Mouse (Mus musculus) embryonic facial prominence, embryonic 11.5 days (tissue): Measurements from ENCODE around the gene Plekhb2. TPM values are rescaled to one million over a fixed set of nuclear protein-coding genes. Genes with fewer than 3 reads are reported as not detected.

ENCODE experiments used
- ATAC-seq: fragments of 200-750 bp; cut with Nextera tagmentation; replicated peaks from 2 replicates; pipeline ENCODE4 v1.8.0; 2017; ENCODE audit warnings: low read depth; ENCODE audit not compliant: insufficient number of reproducible peaks, low FRiP score, low TSS enrichment
- DNase-seq: peaks from one replicate; pipeline ENCODE4 v3.0.0-alpha.2; 2015; ENCODE audit warnings: low spot score
- H3K27ac ChIP-seq: fragments of 300-500 bp; sonication (generic); replicated peaks from 2 replicates; pipeline ENCODE4 v1.5.1; 2014; ENCODE audit warnings: mild to moderate bottlenecking, low read depth, low read length, control low read depth
- H3K27me3 ChIP-seq: fragments of 300-500 bp; sonication (generic); 2 replicates; pipeline ENCODE4 v1.6.1; 2014; ENCODE audit warnings: mild to moderate bottlenecking, low read length, moderate library complexity, mixed read lengths; ENCODE audit not compliant: control insufficient read depth, insufficient read depth
- H3K36me3 ChIP-seq: fragments of 300-500 bp; sonication (generic); replicated peaks from 2 replicates; pipeline ENCODE4 v1.6.1; 2014; ENCODE audit warnings: low read depth, mild to moderate bottlenecking, low read length, moderate library complexity, mixed read lengths; ENCODE audit not compliant: control insufficient read depth, insufficient read depth
- H3K4me1 ChIP-seq: fragments of 300-500 bp; sonication (generic); 2 replicates; pipeline ENCODE4 v1.6.1; 2014; ENCODE audit warnings: low read length, mixed read lengths; ENCODE audit not compliant: control insufficient read depth, insufficient read depth
- H3K4me2 ChIP-seq: fragments of 300-500 bp; sonication (generic); 2 replicates; pipeline ENCODE4 v1.6.1; 2014; ENCODE audit warnings: low read depth, mild to moderate bottlenecking, control low read depth, low read length, moderate library complexity
- H3K4me3 ChIP-seq: fragments of 300-500 bp; sonication (generic); 2 replicates; pipeline ENCODE4 v1.5.1; 2014; ENCODE audit warnings: low read depth, low read length, control low read depth
- H3K9ac ChIP-seq: fragments of 300-500 bp; sonication (generic); replicated peaks from 2 replicates; pipeline ENCODE4 v1.6.1; 2014; ENCODE audit warnings: mild to moderate bottlenecking, control low read depth, low read length
- H3K9me3 ChIP-seq: fragments of 300-500 bp; sonication (generic); replicated peaks from 2 replicates; pipeline ENCODE4 v1.6.1; 2016; ENCODE audit warnings: mild to moderate bottlenecking, low read length, inconsistent platforms, mixed read lengths; ENCODE audit not compliant: control insufficient read depth
- WGBS: fragments of 180-500 bp; shearing (Covaris S2); extraction: QIAGEN DNeasy Blood & Tissue Kit; methylation state at CpG from one replicate; pipeline ENCODE4 v1.1.7; 2014; 5-methylcytosine and 5-hydroxymethylcytosine counted together
- polyA plus RNA-seq: library from polyadenylated mRNA; unstranded; fragments of >200 nt; fragmentation: Nextera tagmentation; extraction: Ambion mirVana; gene quantifications from 2 replicates; pipeline ENCODE4 v1.2.1, GENCODE M21; 2014

Plekhb2 gene
- 24.7 and 25.6 TPM in 2 replicates for polyA plus RNA-seq

GRCm38 (mm10) chr1:34849745-34850342, at the start of gene Plekhb2:
TSS of gene Plekhb2 (plus strand) at chr1:34849976.
- H3K4me3 ChIP-seq: peak within 1 kb of the TSS; percentile 65
- no peaks in the 10 kb centered on the region; the same call in 1 of the 2 replicates for H3K4me1 ChIP-seq
- DNase-seq (peak; percentile 84), ATAC-seq (peak; percentile 75)
- H3K9me3 ChIP-seq: no peaks in the 10 kb centered on the region
- H3K9ac ChIP-seq: peak within 1 kb of the TSS; percentile 77
- H3K27ac ChIP-seq: no peak within 1 kb of the TSS
- peak within 1 kb of the TSS; percentile 83 for H3K4me2 ChIP-seq
- H3K27me3 ChIP-seq: no peaks in the 10 kb centered on the region
- no peaks in the 10 kb centered on the region for H3K36me3 ChIP-seq
- under 1% methylated on average over 38 of the region's 40 CpGs for WGBS

- under 1% methylated on average over 47 of the region's 47 CpGs for WGBS
- Histone ChIP-seq H3K4me1 (no peaks in the 10 kb centered on the region), H3K36me3 (no peaks in the 10 kb centered on the region), H3K27me3 (no peaks in the 10 kb centered on the region), H3K4me3 (peak overlapping the region; percentile 56), H3K9ac (peak overlapping the region; percentile 71), H3K27ac (no peak overlapping the region), H3K9me3 (no peaks in the 10 kb centered on the region), H3K4me2 (peak overlapping the region; percentile 94)
- peak; percentile 75 for DNase-seq
- ATAC-seq: peak; percentile 75
Observed at GRCm38 (mm10) chr1:34801616-34802289, 48.0 kb upstream of the Plekhb2 start.

DNA sequence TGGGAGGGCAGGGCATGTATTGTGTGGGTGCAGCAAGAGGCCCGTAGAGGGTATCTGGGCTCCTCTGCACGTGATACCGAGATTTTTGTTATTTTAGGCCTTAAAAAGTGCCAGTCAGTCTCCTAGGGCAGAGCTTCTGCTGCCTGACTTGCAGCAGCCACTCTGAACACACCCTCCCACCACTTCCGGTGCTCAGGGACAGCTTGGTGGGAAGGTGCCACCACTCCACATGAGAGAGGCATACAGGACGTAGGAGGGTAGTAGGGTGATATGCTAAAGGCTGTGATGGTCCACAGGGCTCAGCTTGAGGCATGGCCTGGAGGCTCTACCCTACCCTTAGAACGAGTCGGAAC, 47.5 kb upstream of the Plekhb2 start:
- 27% methylated on average over 7 of the region's 7 CpGs for WGBS
- Histone ChIP-seq H3K36me3 (no peaks in the 10 kb centered on the region), H3K9ac (peak overlapping the region; percentile 71), H3K27me3 (no peaks in the 10 kb centered on the region), H3K9me3 (no peaks in the 10 kb centered on the region), H3K4me1 (no peaks in the 10 kb centered on the region), H3K4me2 (peak overlapping the region; percentile 94), H3K27ac (no peak overlapping the region), H3K4me3 (peak overlapping the region; percentile 56)
- DNase-seq (no peak), ATAC-seq (no peak)

- 88% methylated on average over 7 of the region's 7 CpGs for WGBS
- Histone ChIP-seq H3K4me2 (no peak overlapping the region), H3K27me3 (no peaks in the 10 kb centered on the region), H3K9me3 (no peaks in the 10 kb centered on the region), H3K4me1 (no peaks in the 10 kb centered on the region), H3K4me3 (no peak overlapping the region), H3K9ac (no peak overlapping the region), H3K27ac (no peak overlapping the region), H3K36me3 (no peaks in the 10 kb centered on the region; the same call in 1 of the 2 replicates)
- DNase-seq (no peak), ATAC-seq (no peak)
Observed at GRCm38 (mm10) chr1:34804863-34805262, 44.9 kb upstream of the Plekhb2 start.

DNA sequence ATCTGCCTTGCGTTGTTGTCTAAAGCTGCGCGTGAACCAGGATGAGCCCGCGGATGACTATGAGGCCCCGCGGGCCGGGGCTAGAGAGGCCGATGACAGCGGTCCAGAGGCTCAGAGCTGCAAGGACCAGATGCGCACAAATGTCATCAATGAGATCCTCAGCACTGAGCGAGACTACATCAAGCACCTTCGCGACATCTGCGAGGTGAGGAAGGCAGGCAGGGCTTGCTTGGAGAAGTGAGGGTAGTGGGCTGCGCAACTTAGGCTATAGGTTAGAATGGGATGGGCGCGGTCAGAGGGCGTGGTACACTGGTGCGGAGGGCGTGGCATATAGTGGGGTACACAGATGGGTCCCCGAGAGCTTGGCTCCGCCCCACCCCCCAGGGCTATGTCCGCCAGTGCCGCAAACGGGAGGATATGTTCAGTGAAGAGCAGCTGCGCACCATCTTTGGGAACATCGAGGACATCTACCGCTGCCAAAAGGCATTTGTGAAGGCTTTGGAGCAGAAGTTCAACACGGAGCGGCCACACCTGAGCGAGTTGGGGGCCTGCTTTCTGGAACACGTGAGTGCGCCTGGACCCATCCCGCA, 43.8 kb upstream of the Plekhb2 start:
- no peaks in the 10 kb centered on the region for H3K9me3 ChIP-seq
- H3K27ac ChIP-seq: no peak overlapping the region
- 16% methylated on average over 35 of the region's 35 CpGs for WGBS
- no peak overlapping the region for H3K9ac ChIP-seq
- H3K4me2 ChIP-seq: no peak overlapping the region
- H3K27me3 ChIP-seq: no peaks in the 10 kb centered on the region
- DNase-seq (no peak), ATAC-seq (no peak)
- no peaks in the 10 kb centered on the region for H3K4me1 ChIP-seq
- no peaks in the 10 kb centered on the region; the same call in 1 of the 2 replicates for H3K36me3 ChIP-seq
- H3K4me3 ChIP-seq: no peak overlapping the region

- WGBS: 92% methylated on average over 8 of the region's 8 CpGs
- no peaks in the 10 kb centered on the region; the same call in 1 of the 2 replicates for H3K36me3 ChIP-seq
- ATAC-seq: no peak
Observed at GRCm38 (mm10) chr1:34808445-34808844, 41.3 kb upstream of the Plekhb2 start.

DNA sequence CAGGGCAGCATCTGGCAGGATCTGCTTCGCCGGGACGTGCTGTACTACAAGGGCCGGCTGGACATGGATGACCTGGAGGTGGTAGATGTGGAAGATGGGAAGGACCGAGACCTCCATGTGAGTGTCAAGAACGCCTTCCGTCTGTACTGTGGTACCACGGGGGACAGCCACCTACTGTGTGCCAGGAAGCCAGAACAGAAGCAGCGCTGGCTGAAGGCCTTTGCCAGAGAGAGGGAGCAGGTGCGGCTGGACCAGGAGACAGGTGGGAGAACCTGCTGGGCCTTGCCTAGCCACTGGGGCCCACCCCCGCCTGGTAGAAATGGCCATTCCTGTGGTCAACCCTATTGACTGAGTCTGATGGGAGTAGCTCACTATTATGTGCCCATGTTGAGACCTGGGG, 39.5 kb upstream of the Plekhb2 start:
- Histone ChIP-seq H3K4me2 (no peak overlapping the region), H3K36me3 (peaks cover 8% of the 10 kb centered on the region; the same call in 1 of the 2 replicates), H3K27ac (no peak overlapping the region), H3K9ac (no peak overlapping the region), H3K4me3 (no peak overlapping the region), H3K9me3 (no peaks in the 10 kb centered on the region), H3K27me3 (no peaks in the 10 kb centered on the region), H3K4me1 (no peaks in the 10 kb centered on the region)
- ATAC-seq: no peak
- 93% methylated on average over 11 of the region's 11 CpGs for WGBS
- DNase-seq: no peak

More at GRCm38 (mm10) chr1:34808445-34808844, 41.3 kb upstream of the Plekhb2 start:
- Histone ChIP-seq H3K4me1 (no peaks in the 10 kb centered on the region), H3K27ac (no peak overlapping the region), H3K4me2 (no peak overlapping the region), H3K9me3 (no peaks in the 10 kb centered on the region), H3K4me3 (no peak overlapping the region), H3K27me3 (no peaks in the 10 kb centered on the region), H3K9ac (no peak overlapping the region)
- no peak for DNase-seq

GRCm38 (mm10) chr1:34811035-34811434, 38.7 kb upstream of the Plekhb2 start:
- no peak overlapping the region for H3K4me3 ChIP-seq
- no peak overlapping the region for H3K4me2 ChIP-seq
- no peak for DNase-seq
- 83% methylated on average over 6 of the region's 6 CpGs for WGBS
- H3K27ac ChIP-seq: no peak overlapping the region
- H3K27me3 ChIP-seq: no peaks in the 10 kb centered on the region
- ATAC-seq: no peak
- no peaks in the 10 kb centered on the region for H3K9me3 ChIP-seq
- H3K36me3 ChIP-seq: peaks cover 8% of the 10 kb centered on the region; the same call in 1 of the 2 replicates
- H3K4me1 ChIP-seq: no peaks in the 10 kb centered on the region
- H3K9ac ChIP-seq: no peak overlapping the region
